Mouse (Mus musculus): ENCODE measurements around the gene Abcb8. TPM values are rescaled to one million over a fixed set of nuclear protein-coding genes. Genes with fewer than 3 reads are reported as not detected.

Gene Abcb8
- total and polyA plus RNA-seq, 3 experiments = 76.9 to 124 TPM; not detected in 1

GRCm38 (mm10) chr5:24423129-24424003 lies 29.9 kb downstream of the Abcb8 start, which contains the start of the genes Cdk5 and Slc4a2 (continued):
- TF ChIP-seq ZMIZ1 (IDR thresholded peaks at IDR 0.05; ENCODE audit: low read depth, low read length) (peak; percentile 85), BHLHE40 (IDR thresholded peaks at IDR 0.05; ENCODE audit: borderline replicate concordance, low read depth, low read length) (peak; percentile 52; the same call in 1 of the 2 replicates), MEF2A (IDR thresholded peaks at IDR 0.05; ENCODE audit: extremely low read depth, insufficient replicate concordance, low read depth, low read length, poor library complexity, severe bottlenecking) (no peak), MAFK (IDR thresholded peaks at IDR 0.05; ENCODE audit: borderline replicate concordance, low read depth, low read length) (no peak), JUND (IDR thresholded peaks at IDR 0.05; ENCODE audit: low read depth, low read length) (no peak), USF1 (IDR thresholded peaks at IDR 0.05; ENCODE audit: low read depth, low read length) (peak; percentile 60), UBTF (IDR thresholded peaks at IDR 0.05; ENCODE audit: borderline replicate concordance, insufficient read depth, low read depth, low read length) (no peak), RCOR1 (IDR thresholded peaks at IDR 0.05; ENCODE audit: low read depth, low read length) (0 out of 2 replicates have a peak, but pooled peaks have one; percentile 23), TCF12 (IDR thresholded peaks at IDR 0.05; ENCODE audit: low read depth, low read length) (peak; percentile 82), USF2 (IDR thresholded peaks at IDR 0.05; ENCODE audit: borderline replicate concordance in 1 of 2, insufficient read depth in 1 of 2, low read depth in 1 of 2, low read length in 2 of 2) (no peak), MYB (IDR thresholded peaks at IDR 0.05; ENCODE audit: low read depth, low read length) (no peak), SIN3A (IDR thresholded peaks at IDR 0.05; ENCODE audit: low read length) (peak; percentile 98), EP300 (IDR thresholded peaks at IDR 0.05; ENCODE audit: low read depth in 1 of 2, low read length in 2 of 2) (0 out of 4 replicates have a peak, but pooled peaks of 1 of the 2 experiments have one; percentile 10), POLR2AphosphoS2 (IDR thresholded peaks at IDR 0.05; ENCODE audit: low read length) (peak; percentile 88; the same call in 1 of the 2 replicates), POLR2A (IDR thresholded peaks at IDR 0.05; ENCODE audit: control insufficient read depth in 1 of 2, insufficient read depth in 1 of 2, low read depth in 1 of 2, low read length in 2 of 2, poor library complexity in 1 of 2) (peak; percentile 57 to 91), RAD21 (IDR thresholded peaks at IDR 0.05; ENCODE audit: low read depth, low read length) (no peak), CHD1 (IDR thresholded peaks at IDR 0.05; ENCODE audit: low read depth, low read length) (no peak), NELFE (IDR thresholded peaks at IDR 0.05; ENCODE audit: low read depth, low read length) (peak; percentile 76)

GRCm38 (mm10) chr5:24424004-24424781 lies 30.7 kb downstream of the Abcb8 start:
- H3K4me1 ChIP-seq (ENCODE audit: control insufficient read depth in 1 of 2, insufficient read depth in 2 of 2, low read length in 2 of 2) = peaks cover 6 to 22% of the 10 kb centered on the region in 2 experiments
- H3K9me3 ChIP-seq (replicated peaks; ENCODE audit: insufficient read depth, low read length) = no peaks in the 10 kb centered on the region
- TF ChIP-seq GABPA (IDR thresholded peaks at IDR 0.05; ENCODE audit: low read depth, low read length) (no peak), POLR2AphosphoS2 (IDR thresholded peaks at IDR 0.05; ENCODE audit: low read length) (peak; percentile 55), MYB (IDR thresholded peaks at IDR 0.05; ENCODE audit: low read depth, low read length) (peak; percentile 62; the same call in 1 of the 2 replicates), RCOR1 (IDR thresholded peaks at IDR 0.05; ENCODE audit: low read depth, low read length) (peak; percentile 46; the same call in 1 of the 2 replicates), USF2 (IDR thresholded peaks at IDR 0.05; ENCODE audit: borderline replicate concordance in 1 of 2, insufficient read depth in 1 of 2, low read depth in 1 of 2, low read length in 2 of 2) (0 out of 4 replicates have a peak, but pooled peaks of 1 of the 2 experiments have one; percentile 17), NRF1 (IDR thresholded peaks at IDR 0.05; ENCODE audit: insufficient read depth, low read depth, low read length, poor library complexity, severe bottlenecking) (no peak), MYC (IDR thresholded peaks at IDR 0.05; ENCODE audit: low read depth, low read length) (peak; percentile 85), BHLHE40 (IDR thresholded peaks at IDR 0.05; ENCODE audit: borderline replicate concordance, low read depth, low read length) (0 out of 2 replicates have a peak, but pooled peaks have one; percentile 0), MXI1 (IDR thresholded peaks at IDR 0.05; ENCODE audit: low read depth, low read length) (peak; percentile 93), TCF12 (IDR thresholded peaks at IDR 0.05; ENCODE audit: low read depth, low read length) (no peak), HCFC1 (IDR thresholded peaks at IDR 0.05; ENCODE audit: low read depth, low read length) (no peak), EP300 (IDR thresholded peaks at IDR 0.05; ENCODE audit: low read depth in 1 of 2, low read length in 2 of 2) (no peak; a peak in 1 of 4 replicates), SIN3A (IDR thresholded peaks at IDR 0.05; ENCODE audit: low read length) (peak; percentile 75), POLR2A (IDR thresholded peaks at IDR 0.05; ENCODE audit: control insufficient read depth in 1 of 2, insufficient read depth in 1 of 2, low read depth in 1 of 2, low read length in 2 of 2, poor library complexity in 1 of 2) (peak in 1 of 2 experiments; percentile 54; a peak in 2 of 4 replicates), ZMIZ1 (IDR thresholded peaks at IDR 0.05; ENCODE audit: low read depth, low read length) (peak; percentile 30; the same call in 1 of the 2 replicates), JUND (IDR thresholded peaks at IDR 0.05; ENCODE audit: low read depth, low read length) (no peak), MAX (IDR thresholded peaks at IDR 0.05; ENCODE audit: low read length) (peak; percentile 67; the same call in 1 of the 2 replicates), USF1 (IDR thresholded peaks at IDR 0.05; ENCODE audit: low read depth, low read length) (peak; percentile 11; the same call in 1 of the 2 replicates), MAZ (IDR thresholded peaks at IDR 0.05; ENCODE audit: low read depth, low read length) (0 out of 2 replicates have a peak, but pooled peaks have one; percentile 19)
- DNase-seq (ENCODE audit: low read depth, low spot score) = peak; percentile 71
- H3K79me2 ChIP-seq (ENCODE audit: control insufficient read depth, insufficient read depth, low read length, poor library complexity) = peaks cover 14% of the 10 kb centered on the region
- H3K4me3 ChIP-seq (ENCODE audit: control insufficient read depth in 1 of 2, insufficient read depth in 1 of 2, low read depth in 2 of 2, low read length in 2 of 2) = peak overlapping the region; percentile 59 to 70
- peaks cover 0 to 17% of the 10 kb centered on the region in 2 experiments; a peak in 2 of 4 replicates for H3K36me3 ChIP-seq (ENCODE audit: control insufficient read depth in 1 of 2, insufficient read depth in 2 of 2, low read length in 2 of 2)
- peak overlapping the region; percentile 60 for H3K27ac ChIP-seq (ENCODE audit: control insufficient read depth, low read depth, low read length)
- H3K9ac ChIP-seq (ENCODE audit: control insufficient read depth, low read depth, low read length, poor library complexity, severe bottlenecking) = peak overlapping the region; percentile 78
- H3K27me3 ChIP-seq (ENCODE audit: control insufficient read depth in 1 of 2, insufficient read depth in 2 of 2, low read length in 2 of 2) = no peaks in the 10 kb centered on the region
